Mouse (Mus musculus): ENCODE measurements around the gene Ak1. TPM values are rescaled to one million over a fixed set of nuclear protein-coding genes. Genes with fewer than 3 reads are reported as not detected.

Gene Ak1
- polyA plus RNA-seq, 1 experiment from 2014 or later: 302 TPM

- Histone ChIP-seq H3K9ac (peak within 1 kb of the TSS; percentile 88), H3K4me1 (peaks cover 47% of the 10 kb centered on the region), H3K4me3 (peak within 1 kb of the TSS; percentile 73), H3K27ac (replicated peaks) (peak within 1 kb of the TSS; percentile 87), H3K4me2 (peak within 1 kb of the TSS; percentile 77), H3K9me3 (no peaks in the 10 kb centered on the region), H3K36me3 (peaks cover 21% of the 10 kb centered on the region), H3K27me3 (replicated peaks) (peaks cover 6% of the 10 kb centered on the region)
- WGBS: 0% methylated on average over 38 of the region's 38 CpGs
- peak; percentile 91 for ATAC-seq (ENCODE audit: extremely low read depth, insufficient number of reproducible peaks, low FRiP score, low TSS enrichment)
These were observed 34.6 kb upstream of the Ak1 start, which contains the start of gene St6galnac4 for GRCm38 (mm10) chr2:32586871-32587351. Gene St6galnac4, plus strand, starts transcription at chr2:32587095.

- H3K36me3 ChIP-seq: peaks cover 29% of the 10 kb centered on the region
- no peaks in the 10 kb centered on the region for H3K9me3 ChIP-seq
- peak overlapping the region; percentile 77 for H3K4me2 ChIP-seq
- ATAC-seq (ENCODE audit: extremely low read depth, insufficient number of reproducible peaks, low FRiP score, low TSS enrichment): no peak
- peaks cover 46% of the 10 kb centered on the region for H3K4me1 ChIP-seq
- peak overlapping the region; percentile 87 for H3K27ac ChIP-seq (replicated peaks)
- H3K9ac ChIP-seq: peak overlapping the region; percentile 88
- WGBS: 6% methylated on average over 9 of the region's 9 CpGs
- H3K27me3 ChIP-seq (replicated peaks): no peaks in the 10 kb centered on the region
- H3K4me3 ChIP-seq: peak overlapping the region; percentile 73
These were observed 33.7 kb upstream of the Ak1 start for GRCm38 (mm10) chr2:32587731-32588321.

- ATAC-seq (ENCODE audit: extremely low read depth, insufficient number of reproducible peaks, low FRiP score, low TSS enrichment): no peak
- peaks cover 43% of the 10 kb centered on the region for H3K36me3 ChIP-seq
- WGBS: 40% methylated on average over 11 of the region's 11 CpGs
- H3K27me3 ChIP-seq (replicated peaks): no peaks in the 10 kb centered on the region
- H3K9ac ChIP-seq: peak overlapping the region; percentile 61
- H3K4me1 ChIP-seq: peaks cover 41% of the 10 kb centered on the region
- no peaks in the 10 kb centered on the region for H3K9me3 ChIP-seq
- peak overlapping the region; percentile 87 for H3K27ac ChIP-seq (replicated peaks)
- peak overlapping the region; percentile 73 for H3K4me3 ChIP-seq
- peak overlapping the region; percentile 77 for H3K4me2 ChIP-seq
These were observed 32.3 kb upstream of the Ak1 start for GRCm38 (mm10) chr2:32589213-32589795.

GRCm38 (mm10) chr2:32590224-32590623, 31.3 kb upstream of the Ak1 start:
- Histone ChIP-seq H3K4me3 (no peak overlapping the region), H3K4me2 (no peak overlapping the region), H3K36me3 (peaks cover 53% of the 10 kb centered on the region), H3K27ac (replicated peaks) (peak overlapping the region; percentile 87; the same call in 1 of the 2 replicates), H3K9me3 (no peaks in the 10 kb centered on the region), H3K4me1 (peaks cover 41% of the 10 kb centered on the region), H3K27me3 (replicated peaks) (no peaks in the 10 kb centered on the region), H3K9ac (peak overlapping the region; percentile 61; the same call in 1 of the 2 replicates)
- WGBS: 78% methylated on average over 10 of the region's 10 CpGs
- ATAC-seq (ENCODE audit: extremely low read depth, insufficient number of reproducible peaks, low FRiP score, low TSS enrichment): no peak

GRCm38 (mm10) chr2:32591249-32591648, 30.3 kb upstream of the Ak1 start:
- WGBS: 60% methylated on average over 6 of the region's 6 CpGs
- peaks cover 39% of the 10 kb centered on the region for H3K4me1 ChIP-seq
- no peaks in the 10 kb centered on the region for H3K27me3 ChIP-seq (replicated peaks)
- H3K36me3 ChIP-seq: peaks cover 63% of the 10 kb centered on the region
- no peak overlapping the region for H3K4me3 ChIP-seq
- H3K27ac ChIP-seq (replicated peaks): no peak overlapping the region
- no peaks in the 10 kb centered on the region for H3K9me3 ChIP-seq
- H3K9ac ChIP-seq: no peak overlapping the region
- H3K4me2 ChIP-seq: no peak overlapping the region
- ATAC-seq (ENCODE audit: extremely low read depth, insufficient number of reproducible peaks, low FRiP score, low TSS enrichment): no peak

GRCm38 (mm10) chr2:32596725-32597124, 24.8 kb upstream of the Ak1 start:
- no peak overlapping the region for H3K9ac ChIP-seq
- peaks cover 78% of the 10 kb centered on the region for H3K36me3 ChIP-seq
- no peaks in the 10 kb centered on the region for H3K27me3 ChIP-seq (replicated peaks)
- H3K4me1 ChIP-seq: peaks cover 10% of the 10 kb centered on the region
- no peak overlapping the region for H3K4me2 ChIP-seq
- no peak overlapping the region for H3K27ac ChIP-seq (replicated peaks)
- WGBS: 91% methylated on average over 13 of the region's 13 CpGs
- H3K4me3 ChIP-seq: no peak overlapping the region
- H3K9me3 ChIP-seq: no peaks in the 10 kb centered on the region
- no peak for ATAC-seq (ENCODE audit: extremely low read depth, insufficient number of reproducible peaks, low FRiP score, low TSS enrichment)

- no peak for ATAC-seq (ENCODE audit: extremely low read depth, insufficient number of reproducible peaks, low FRiP score, low TSS enrichment)
- H3K4me3 ChIP-seq: no peak overlapping the region
- H3K36me3 ChIP-seq: peaks cover 72% of the 10 kb centered on the region
- 82% methylated on average over 5 of the region's 5 CpGs for WGBS
- no peak overlapping the region for H3K27ac ChIP-seq (replicated peaks)
- no peaks in the 10 kb centered on the region for H3K27me3 ChIP-seq (replicated peaks)
- H3K9ac ChIP-seq: no peak overlapping the region
- no peaks in the 10 kb centered on the region for H3K9me3 ChIP-seq
- peaks cover 15% of the 10 kb centered on the region for H3K4me1 ChIP-seq
- H3K4me2 ChIP-seq: no peak overlapping the region
These were observed 24.3 kb upstream of the Ak1 start for GRCm38 (mm10) chr2:32597248-32597647.

GRCm38 (mm10) chr2:32597699-32598098, 23.9 kb upstream of the Ak1 start:
- WGBS: 85% methylated on average over 5 of the region's 5 CpGs
- no peak for ATAC-seq (ENCODE audit: extremely low read depth, insufficient number of reproducible peaks, low FRiP score, low TSS enrichment)
- Histone ChIP-seq H3K27me3 (replicated peaks) (no peaks in the 10 kb centered on the region), H3K4me2 (no peak overlapping the region), H3K27ac (replicated peaks) (no peak overlapping the region), H3K4me1 (peaks cover 20% of the 10 kb centered on the region), H3K36me3 (peaks cover 69% of the 10 kb centered on the region), H3K9me3 (no peaks in the 10 kb centered on the region), H3K4me3 (no peak overlapping the region), H3K9ac (no peak overlapping the region)

GRCm38 (mm10) chr2:32598506-32598905, 23.1 kb upstream of the Ak1 start:
- Histone ChIP-seq H3K4me2 (no peak overlapping the region), H3K9me3 (no peaks in the 10 kb centered on the region), H3K4me3 (no peak overlapping the region), H3K27ac (replicated peaks) (no peak overlapping the region), H3K9ac (no peak overlapping the region), H3K4me1 (peaks cover 20% of the 10 kb centered on the region), H3K36me3 (peaks cover 61% of the 10 kb centered on the region), H3K27me3 (replicated peaks) (no peaks in the 10 kb centered on the region)
- WGBS: 75% methylated on average over 8 of the region's 8 CpGs
- no peak for ATAC-seq (ENCODE audit: extremely low read depth, insufficient number of reproducible peaks, low FRiP score, low TSS enrichment)

- peaks cover 52% of the 10 kb centered on the region for H3K36me3 ChIP-seq
- H3K4me3 ChIP-seq: no peak within 1 kb of the TSS
- H3K4me1 ChIP-seq: peaks cover 20% of the 10 kb centered on the region
- ATAC-seq (ENCODE audit: extremely low read depth, insufficient number of reproducible peaks, low FRiP score, low TSS enrichment): no peak
- no peak within 1 kb of the TSS; the same call in 1 of the 2 replicates for H3K9ac ChIP-seq
- H3K27ac ChIP-seq (replicated peaks): no peak within 1 kb of the TSS
- no peak within 1 kb of the TSS for H3K4me2 ChIP-seq
- H3K27me3 ChIP-seq (replicated peaks): no peaks in the 10 kb centered on the region
- H3K9me3 ChIP-seq: no peaks in the 10 kb centered on the region
- 91% methylated on average over 3 of the region's 3 CpGs for WGBS
These were observed 22.1 kb upstream of the Ak1 start, which contains the start of gene St6galnac6 for GRCm38 (mm10) chr2:32599409-32599808. Gene St6galnac6, plus strand, starts transcription at chr2:32599709.

GRCm38 (mm10) chr2:32601417-32602065, 20.0 kb upstream of the Ak1 start:
- H3K4me3 ChIP-seq: no peak overlapping the region
- 43% methylated on average over 8 of the region's 8 CpGs for WGBS
- no peaks in the 10 kb centered on the region for H3K27me3 ChIP-seq (replicated peaks)
- no peak for ATAC-seq (ENCODE audit: extremely low read depth, insufficient number of reproducible peaks, low FRiP score, low TSS enrichment)
- H3K27ac ChIP-seq (replicated peaks): 0 out of 2 replicates have a peak overlapping the region, but pooled peaks have one; percentile 49
- peaks cover 26% of the 10 kb centered on the region for H3K4me1 ChIP-seq
- H3K9ac ChIP-seq: 0 out of 2 replicates have a peak overlapping the region, but pooled peaks have one; percentile 34
- no peak overlapping the region for H3K4me2 ChIP-seq
- H3K9me3 ChIP-seq: no peaks in the 10 kb centered on the region
- peaks cover 32% of the 10 kb centered on the region for H3K36me3 ChIP-seq

All from heart, embryonic 13.5 days (tissue).